ENCODE assay signal across 7 mouse cellular contexts in genomic region chr12:100241911-100242796, GRCm38 (mm10). TPM values are rescaled to one million over a fixed set of nuclear protein-coding genes. Genes with fewer than 3 reads are reported as not detected.
A peak's percentile ranks its signal among the peaks of the same experiment; 100 is the strongest.
DNase-seq lines count a peak whose midpoint lies in the region; ATAC-seq and TF ChIP-seq lines count a peak whose summit lies in the region.

No protein-coding gene starts in this region.

- no peak overlapping the region for H3K4me3 ChIP-seq in intestine, postnatal 0 days (ENCODE audit: low read depth, low read length)

- H3K4me1 ChIP-seq in intestine, postnatal 0 days (replicated peaks; ENCODE audit: control insufficient read depth, insufficient read depth, low read length) = no peaks in the 10 kb centered on the region

- intact Hi-C loops in left cerebral cortex, postnatal 36 days (cut with DNase I) = no loop called here

- no peaks in the 10 kb centered on the region for H3K36me3 ChIP-seq in intestine, postnatal 0 days (ENCODE audit: control insufficient read depth, insufficient read depth)

- peak; percentile 55 for ATAC-seq in intestine, postnatal 0 days

- 15% methylated on average over 22 of the region's 22 CpGs for WGBS in intestine, postnatal 0 days

- no peak overlapping the region for H3K9ac ChIP-seq in intestine, postnatal 0 days (ENCODE audit: low read depth, low read length)

- DNase-seq in adrenal gland, postnatal 25 days = peak; percentile 29
- DNase-seq in embryo, embryonic 9.5 days (ENCODE audit: extremely low spot score) = peak; percentile 79
- DNase-seq in heart, adult 18-20 months = peak; percentile 54 to 55
- peak; percentile 75 for DNase-seq in left cerebral cortex, postnatal 36 days (ENCODE audit: low spot score in 2 of 2)
- peak; percentile 92 for DNase-seq in mesoderm, embryonic 11.5 days (ENCODE audit: low read depth, low spot score)
- peak; percentile 74 to 82 for DNase-seq in right cerebral cortex, postnatal 36 days (ENCODE audit: low spot score in 2 of 2)

- H3K9me3 ChIP-seq in intestine, postnatal 0 days (ENCODE audit: control insufficient read depth) = no peaks in the 10 kb centered on the region

- no peak overlapping the region for H3K27ac ChIP-seq in intestine, postnatal 0 days (ENCODE audit: low read depth, low read length)

- H3K4me2 ChIP-seq in intestine, postnatal 0 days (replicated peaks; ENCODE audit: low read depth) = peak overlapping the region; percentile 48

- no peaks in the 10 kb centered on the region for H3K27me3 ChIP-seq in intestine, postnatal 0 days (replicated peaks; ENCODE audit: control insufficient read depth, insufficient read depth, low read length)

- TF ChIP-seq CTCF in intestine, postnatal 0 days (IDR thresholded peaks at IDR 0.05; ENCODE audit: low read depth) = 0 out of 2 replicates have a peak, but pooled peaks have one; percentile 5

RNA-seq across cellular contexts. Expression of gene Calm1, which starts 42.9 kb away (rescaled TPM):
- total RNA-seq in adrenal gland, postnatal 25 days (2021) = 302 and 339 TPM in 2 replicates
- total RNA-seq in heart, adult 18-20 months (2021) = 100 to 1,000 TPM; 228 to 241 TPM
- 3,331 and 3,461 TPM in 2 replicates for polyA plus RNA-seq in intestine, postnatal 0 days (2015; fragmentation: Nextera tagmentation; extraction: Ambion mirVana)
- 1,000 to 10,000 TPM; 2,172 to 2,300 TPM for total RNA-seq in left cerebral cortex, postnatal 36 days (2021)

Comparison
In these comparisons a context has a peak if more than half of its experiments do, and no peak if none do; other contexts are left out.
1. DNase-seq: peak in every context shown above with its lines; median percentile 92 in mesoderm, embryonic 11.5 days; 79 in embryo, embryonic 9.5 days; 78 in right cerebral cortex, postnatal 36 days; 75 in left cerebral cortex, postnatal 36 days; 54 in heart, adult 18-20 months; 29 in adrenal gland, postnatal 25 days.